Mouse (Mus musculus) neural tube, embryonic 12.5 days (tissue): ENCODE measurements around the gene C87414. TPM values are rescaled to one million over a fixed set of nuclear protein-coding genes. Genes with fewer than 3 reads are reported as not detected.
"Not testable (repeated sequence)": the region's sequence is repeated elsewhere in the genome, so short reads cannot be mapped to it uniquely, and the experiment has no call there.

Source experiments
- ATAC-seq: fragments of 200-750 bp; cut with Nextera tagmentation; 2 replicates; pipeline ENCODE4 v1.8.0; 2017; ENCODE audit warnings: low read depth, mild to moderate bottlenecking, moderate TSS enrichment, moderate library complexity; ENCODE audit not compliant: low FRiP score
- H3K27ac ChIP-seq: fragments of 300-500 bp; sonication (generic); 2 replicates; pipeline ENCODE4 v1.5.1; 2016
- H3K27me3 ChIP-seq: fragments of 300-500 bp; sonication (generic); replicated peaks from 2 replicates; pipeline ENCODE4 v1.6.1; 2016; ENCODE audit warnings: mild to moderate bottlenecking
- H3K36me3 ChIP-seq: fragments of 300-500 bp; sonication (generic); 2 replicates; pipeline ENCODE4 v1.6.1; 2016; ENCODE audit warnings: mild to moderate bottlenecking
- H3K4me1 ChIP-seq: fragments of 300-500 bp; sonication (generic); 2 replicates; pipeline ENCODE4 v1.6.1; 2016
- H3K4me2 ChIP-seq: fragments of 300-500 bp; sonication (generic); replicated peaks from 2 replicates; pipeline ENCODE4 v1.6.1; 2016; ENCODE audit warnings: mild to moderate bottlenecking
- H3K4me3 ChIP-seq: fragments of 300-500 bp; sonication (generic); 2 replicates; pipeline ENCODE4 v1.5.1; 2016
- H3K9ac ChIP-seq: fragments of 300-500 bp; sonication (generic); 2 replicates; pipeline ENCODE4 v1.6.1; 2016; ENCODE audit warnings: mild to moderate bottlenecking
- H3K9me3 ChIP-seq: fragments of 300-500 bp; sonication (generic); 2 replicates; pipeline ENCODE4 v1.6.1; 2016; ENCODE audit warnings: mild to moderate bottlenecking
- WGBS: fragments of 180-500 bp; shearing (Covaris S2); methylation state at CpG from one replicate; pipeline ENCODE4 v1.1.7; 2016; 5-methylcytosine and 5-hydroxymethylcytosine counted together
- polyA plus RNA-seq: library from polyadenylated mRNA; unstranded; fragments of >200 nt; fragmentation: Nextera tagmentation; extraction: Ambion mirVana; gene quantifications from 2 replicates; pipeline ENCODE4 v1.2.1, GENCODE M21; 2016

Gene C87414
- not detected in 2 replicates for polyA plus RNA-seq

- 75% methylated on average over 1 of the region's 3 CpGs for WGBS
- H3K36me3 ChIP-seq, H3K27me3 ChIP-seq, H3K4me3 ChIP-seq, H3K4me1 ChIP-seq, H3K4me2 ChIP-seq, H3K9me3 ChIP-seq, ATAC-seq, H3K9ac ChIP-seq, H3K27ac ChIP-seq: not testable (repeated sequence)
Measured at GRCm38 (mm10) chr5:93671451-93671850, at the start of gene C87414. C87414 (minus strand) TSS chr5:93671551.

- H3K9ac ChIP-seq, ATAC-seq: not testable (repeated sequence)
- 72% methylated on average over 3 of the region's 3 CpGs for WGBS
Measured at GRCm38 (mm10) chr5:93684661-93685060, 13.3 kb upstream of the C87414 start.

More at GRCm38 (mm10) chr5:93684661-93685060, 13.3 kb upstream of the C87414 start:
- H3K9me3 ChIP-seq, H3K27me3 ChIP-seq, H3K4me3 ChIP-seq, H3K4me2 ChIP-seq, H3K36me3 ChIP-seq, H3K27ac ChIP-seq, H3K4me1 ChIP-seq: not testable (repeated sequence)

Other genes with a start within 250 kb of the C87414 start
- not detected in 2 replicates for gene Gm16427, start 131.4 kb downstream of the C87414 start, polyA plus RNA-seq
- not detected in 2 replicates for gene Gm7792, start 172.2 kb upstream of the C87414 start, polyA plus RNA-seq